Mouse (Mus musculus): ENCODE measurements around the gene Ets2. TPM values are rescaled to one million over a fixed set of nuclear protein-coding genes. Genes with fewer than 3 reads are reported as not detected.

Ets2 gene
- polyA plus RNA-seq, 1 experiment from 2014 or later, result 9.3 TPM

DNA sequence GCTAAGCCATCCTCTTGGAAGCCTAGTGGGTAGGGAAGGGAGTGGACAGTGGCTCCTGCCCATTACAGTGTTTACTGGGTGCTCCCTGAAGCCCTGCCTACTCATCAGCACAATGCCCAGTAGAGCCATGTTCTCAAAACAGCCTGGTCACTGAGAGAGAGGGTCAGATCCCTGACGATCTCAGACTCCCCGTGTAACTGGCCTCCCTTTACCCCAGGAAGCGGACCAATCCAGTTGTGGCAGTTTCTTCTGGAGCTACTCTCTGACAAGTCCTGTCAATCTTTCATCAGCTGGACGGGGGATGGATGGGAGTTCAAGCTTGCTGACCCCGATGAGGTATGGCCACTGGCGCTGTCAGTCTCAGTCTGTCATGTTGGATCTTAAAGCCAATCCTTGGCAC lies 15.8 kb downstream of the Ets2 start:
- Histone ChIP-seq H3K4me3 (no peak overlapping the region), H3K36me3 (ENCODE audit: poor library complexity, severe bottlenecking) (peaks cover 64% of the 10 kb centered on the region), H3K27me3 (no peaks in the 10 kb centered on the region), H3K9ac (no peak overlapping the region), H3K4me1 (no peaks in the 10 kb centered on the region), H3K4me2 (no peak overlapping the region), H3K9me3 (replicated peaks) (no peaks in the 10 kb centered on the region; the same call in 1 of the 2 replicates), H3K27ac (no peak overlapping the region)
- ATAC-seq, result no peak
- 95% methylated on average over 6 of the region's 6 CpGs for WGBS

DNA sequence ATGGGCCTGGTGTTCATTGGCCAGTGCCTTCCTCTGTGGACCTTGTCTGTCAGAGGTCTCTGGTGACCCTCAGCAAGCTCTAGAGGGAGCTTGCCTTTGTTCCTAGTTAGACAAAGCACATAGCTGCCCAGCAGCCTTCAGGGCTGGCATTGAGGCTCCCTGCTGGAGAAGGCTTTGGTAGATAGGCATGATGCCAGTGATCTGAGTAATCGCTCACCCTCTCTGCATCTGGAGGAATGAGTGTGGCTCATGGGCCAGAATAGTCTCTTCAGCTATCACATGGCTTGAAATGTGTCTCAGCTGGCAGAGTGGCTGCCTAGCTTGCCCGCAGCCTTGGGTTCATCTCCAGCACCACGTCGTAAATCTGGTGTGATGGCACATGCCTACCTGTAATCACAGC lies 16.2 kb downstream of the Ets2 start:
- no peak overlapping the region for H3K4me2 ChIP-seq
- no peak overlapping the region for H3K9ac ChIP-seq
- H3K27ac ChIP-seq, result no peak overlapping the region
- ATAC-seq, result no peak
- peaks cover 64% of the 10 kb centered on the region for H3K36me3 ChIP-seq (ENCODE audit: poor library complexity, severe bottlenecking)
- no peaks in the 10 kb centered on the region for H3K27me3 ChIP-seq
- no peak overlapping the region for H3K4me3 ChIP-seq
- H3K4me1 ChIP-seq, result no peaks in the 10 kb centered on the region
- WGBS, result 98% methylated on average over 4 of the region's 4 CpGs
- H3K9me3 ChIP-seq (replicated peaks), result no peaks in the 10 kb centered on the region; the same call in 1 of the 2 replicates

DNA sequence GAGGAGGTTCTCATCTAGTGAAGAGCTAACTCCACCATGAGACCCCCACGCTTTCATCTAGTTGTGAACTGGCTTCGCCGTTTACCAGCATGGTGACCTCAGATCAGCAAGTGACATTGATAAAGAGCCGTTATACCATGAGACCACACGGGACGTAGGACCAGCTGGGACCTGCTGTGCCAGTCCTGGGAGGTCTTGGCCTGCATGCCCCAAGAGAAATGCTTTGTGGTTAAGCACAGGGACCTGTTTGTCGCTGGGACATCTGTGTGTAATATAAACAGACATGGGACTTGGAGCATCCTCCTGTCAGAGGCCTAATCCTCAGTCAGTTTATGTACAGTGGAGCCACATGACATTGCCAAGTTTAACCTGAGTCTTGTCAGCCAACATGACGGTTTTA lies 18.7 kb downstream of the Ets2 start:
- no peak overlapping the region for H3K4me2 ChIP-seq
- H3K4me3 ChIP-seq, result no peak overlapping the region
- H3K27ac ChIP-seq, result no peak overlapping the region
- no peaks in the 10 kb centered on the region for H3K27me3 ChIP-seq
- WGBS, result 92% methylated on average over 8 of the region's 8 CpGs
- H3K36me3 ChIP-seq (ENCODE audit: poor library complexity, severe bottlenecking), result peaks cover 46% of the 10 kb centered on the region
- H3K4me1 ChIP-seq, result no peaks in the 10 kb centered on the region
- no peak overlapping the region for H3K9ac ChIP-seq
- no peaks in the 10 kb centered on the region; the same call in 1 of the 2 replicates for H3K9me3 ChIP-seq (replicated peaks)
- ATAC-seq, result no peak

DNA sequence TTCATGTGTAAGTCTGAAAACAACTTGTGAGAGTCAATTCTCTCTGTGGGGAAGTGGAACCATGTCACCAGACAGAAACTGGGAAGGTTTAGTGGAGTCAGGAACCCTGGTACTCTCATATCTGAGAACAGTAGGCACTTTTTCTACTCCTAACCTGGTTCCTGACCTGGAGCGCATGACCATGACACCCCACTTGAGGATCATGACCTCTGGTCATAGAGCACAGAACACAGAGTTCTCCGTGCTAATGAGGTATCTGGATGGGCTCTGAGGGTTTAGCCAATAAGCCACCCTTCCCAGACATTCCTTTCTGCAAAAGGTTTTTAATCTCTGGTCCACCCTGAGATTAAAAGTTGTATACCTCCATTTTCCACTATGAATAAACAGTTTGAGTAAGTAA lies 22.4 kb downstream of the Ets2 start:
- H3K4me1 ChIP-seq, result no peaks in the 10 kb centered on the region
- WGBS, result 90% methylated on average over 2 of the region's 2 CpGs
- ATAC-seq, result no peak
- no peak overlapping the region for H3K4me3 ChIP-seq
- no peak overlapping the region for H3K4me2 ChIP-seq
- peaks cover 11% of the 10 kb centered on the region for H3K36me3 ChIP-seq (ENCODE audit: poor library complexity, severe bottlenecking)
- H3K27me3 ChIP-seq, result no peaks in the 10 kb centered on the region
- H3K27ac ChIP-seq, result no peak overlapping the region
- no peak overlapping the region for H3K9ac ChIP-seq
- no peaks in the 10 kb centered on the region; the same call in 1 of the 2 replicates for H3K9me3 ChIP-seq (replicated peaks)

DNA sequence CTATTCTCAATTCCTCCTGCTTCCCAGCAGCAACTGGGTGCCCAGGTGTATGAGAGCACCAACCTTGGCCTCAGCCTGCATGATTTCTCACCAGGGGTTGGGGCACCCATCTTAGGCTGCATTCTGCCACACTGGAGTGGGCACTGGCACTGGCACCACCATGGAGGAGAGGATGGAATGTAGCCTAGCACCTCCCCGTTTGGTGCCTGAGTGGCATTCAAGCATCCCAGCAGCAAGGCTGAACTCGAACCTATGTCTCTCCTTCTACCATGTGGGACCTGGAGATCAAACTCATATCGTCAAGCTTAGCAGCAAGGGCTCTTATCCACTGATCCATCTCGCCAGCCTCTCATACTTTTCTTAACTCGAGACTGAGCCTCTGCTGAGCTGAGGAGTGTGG lies 22.9 kb downstream of the Ets2 start:
- no peaks in the 10 kb centered on the region for H3K4me1 ChIP-seq
- H3K4me3 ChIP-seq, result no peak overlapping the region
- H3K9me3 ChIP-seq (replicated peaks), result no peaks in the 10 kb centered on the region; the same call in 1 of the 2 replicates
- ATAC-seq, result no peak
- no peak overlapping the region for H3K9ac ChIP-seq
- WGBS, result 82% methylated on average over 5 of the region's 5 CpGs
- no peaks in the 10 kb centered on the region for H3K27me3 ChIP-seq
- H3K4me2 ChIP-seq, result no peak overlapping the region
- peaks cover 10% of the 10 kb centered on the region for H3K36me3 ChIP-seq (ENCODE audit: poor library complexity, severe bottlenecking)
- H3K27ac ChIP-seq, result no peak overlapping the region

DNA sequence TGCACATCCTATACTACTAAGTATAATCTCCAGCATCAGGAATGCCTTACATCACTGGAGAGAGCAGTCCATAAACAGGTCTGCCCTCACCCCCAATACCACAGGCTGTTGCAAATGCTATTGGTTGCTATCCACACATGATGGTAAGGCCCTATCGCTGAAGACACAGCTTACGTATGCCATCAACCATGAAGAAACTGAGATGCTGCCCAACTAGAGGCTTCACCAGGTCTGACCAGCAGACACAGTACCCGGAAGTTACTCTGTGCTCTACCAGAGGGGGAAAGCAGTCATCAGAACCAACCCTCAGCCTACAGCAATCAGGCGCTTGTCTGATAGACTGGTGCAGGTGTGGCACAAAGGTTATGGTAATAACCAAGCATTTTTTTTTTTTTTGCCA lies 24.9 kb downstream of the Ets2 start:
- Histone ChIP-seq H3K4me2 (no peak overlapping the region), H3K4me3 (no peak overlapping the region), H3K36me3 (ENCODE audit: poor library complexity, severe bottlenecking) (no peaks in the 10 kb centered on the region), H3K4me1 (no peaks in the 10 kb centered on the region), H3K27ac (no peak overlapping the region), H3K27me3 (no peaks in the 10 kb centered on the region), H3K9ac (no peak overlapping the region), H3K9me3 (replicated peaks) (no peaks in the 10 kb centered on the region)
- ATAC-seq, result no peak
- 88% methylated on average over 4 of the region's 4 CpGs for whole genome bisulfite sequencing

DNA sequence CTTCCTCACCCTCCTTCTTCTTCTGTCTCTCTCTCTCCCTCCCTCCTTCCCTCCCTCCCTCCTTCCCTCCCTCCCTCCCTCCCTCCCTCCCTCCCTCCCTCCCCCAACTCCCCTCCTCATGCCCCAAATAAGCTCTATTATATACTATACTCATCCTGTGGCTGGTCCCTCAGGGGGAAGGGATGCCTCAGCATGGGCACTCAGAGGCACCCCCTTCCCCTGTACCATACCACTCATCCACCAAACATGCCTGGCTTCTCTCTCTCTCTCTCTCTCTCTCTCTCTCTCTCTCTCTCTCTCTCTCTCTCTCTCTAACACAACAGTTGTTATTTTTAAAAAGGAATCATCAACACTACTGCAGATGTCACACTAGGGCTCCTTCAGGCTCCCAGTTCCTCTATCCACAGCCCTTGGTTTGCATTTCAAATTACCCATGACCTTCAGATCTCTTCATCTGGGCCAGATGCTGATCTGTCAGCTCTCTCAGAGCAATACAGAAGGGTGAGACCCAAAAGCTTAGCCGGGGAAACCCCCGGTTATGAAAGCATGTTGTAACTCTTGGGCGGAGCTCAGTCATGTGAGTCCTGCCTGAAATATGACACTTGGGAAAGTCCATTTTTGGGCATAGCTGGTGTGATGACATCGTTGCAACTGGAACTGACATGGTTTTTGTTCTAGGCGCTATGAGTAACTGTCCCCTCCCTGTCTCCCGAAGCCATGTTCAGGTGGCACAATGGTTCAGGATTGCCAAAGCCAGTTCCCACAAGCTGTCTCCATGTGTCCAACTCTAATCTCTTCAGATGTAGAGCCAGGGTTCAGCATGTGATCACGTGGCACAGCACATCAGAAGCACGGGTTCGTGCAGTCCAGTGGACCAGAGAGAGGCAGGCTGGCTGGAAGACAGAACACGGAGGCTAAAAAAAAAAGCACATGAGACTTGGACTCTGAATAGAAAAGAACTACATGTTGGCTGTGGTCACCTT lies 26.9 kb downstream of the Ets2 start:
- ATAC-seq, result no peak
- no peak overlapping the region for H3K27ac ChIP-seq
- no peaks in the 10 kb centered on the region for H3K36me3 ChIP-seq (ENCODE audit: poor library complexity, severe bottlenecking)
- H3K4me1 ChIP-seq, result no peaks in the 10 kb centered on the region
- H3K4me2 ChIP-seq, result no peak overlapping the region
- no peak overlapping the region for H3K4me3 ChIP-seq
- H3K27me3 ChIP-seq, result no peaks in the 10 kb centered on the region
- WGBS, result 78% methylated on average over 10 of the region's 10 CpGs
- no peaks in the 10 kb centered on the region for H3K9me3 ChIP-seq (replicated peaks)
- no peak overlapping the region for H3K9ac ChIP-seq

DNA sequence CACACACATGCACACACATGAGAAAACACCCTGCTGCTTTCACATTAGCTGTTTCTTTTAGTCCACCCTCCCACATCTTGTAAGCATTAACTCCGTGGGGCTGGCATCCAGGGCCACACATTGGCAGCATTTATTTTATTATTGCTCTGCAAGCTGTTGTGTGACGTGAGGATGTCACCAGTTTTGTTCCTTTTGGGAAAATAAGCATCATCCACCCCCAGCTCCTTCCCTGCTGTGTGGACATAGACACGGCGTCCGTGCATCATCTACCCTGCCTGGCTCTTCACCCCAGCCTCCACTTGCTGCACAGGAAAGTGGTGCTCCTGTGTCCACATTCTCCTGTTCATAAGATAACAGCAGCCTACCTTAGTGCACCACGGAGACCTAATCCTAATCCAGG lies 27.9 kb downstream of the Ets2 start:
- no peak for ATAC-seq
- 81% methylated on average over 6 of the region's 6 CpGs for WGBS
- Histone ChIP-seq H3K9me3 (replicated peaks) (no peaks in the 10 kb centered on the region), H3K4me3 (no peak overlapping the region), H3K27me3 (no peaks in the 10 kb centered on the region), H3K4me1 (no peaks in the 10 kb centered on the region), H3K36me3 (ENCODE audit: poor library complexity, severe bottlenecking) (no peaks in the 10 kb centered on the region), H3K9ac (no peak overlapping the region), H3K4me2 (no peak overlapping the region), H3K27ac (no peak overlapping the region)

DNA sequence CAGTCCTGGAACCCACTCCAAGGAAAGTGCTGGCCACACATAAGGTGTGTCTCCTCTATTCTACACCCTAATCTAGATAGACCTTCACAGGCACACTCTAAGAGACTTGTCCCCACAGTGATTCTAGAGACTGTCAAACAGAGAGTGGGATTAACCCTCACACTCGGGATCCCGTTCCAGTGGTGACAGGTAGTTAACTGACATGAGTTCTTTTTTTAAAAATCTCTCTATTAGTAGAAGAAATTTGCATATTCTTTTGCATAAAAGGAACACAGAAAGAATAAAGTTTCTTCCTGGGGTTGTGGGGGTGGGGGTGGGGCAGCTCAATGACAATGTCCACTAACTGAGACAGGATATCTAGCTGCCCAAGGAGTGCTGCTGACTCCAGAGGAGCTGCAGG lies 32.9 kb downstream of the Ets2 start:
- Histone ChIP-seq H3K27me3 (no peaks in the 10 kb centered on the region), H3K9ac (no peak overlapping the region), H3K4me3 (no peak overlapping the region), H3K4me1 (no peaks in the 10 kb centered on the region), H3K27ac (no peak overlapping the region), H3K4me2 (no peak overlapping the region), H3K9me3 (replicated peaks) (no peaks in the 10 kb centered on the region), H3K36me3 (ENCODE audit: poor library complexity, severe bottlenecking) (no peaks in the 10 kb centered on the region)
- ATAC-seq, result no peak
- WGBS, result 56% methylated on average over 2 of the region's 2 CpGs

DNA sequence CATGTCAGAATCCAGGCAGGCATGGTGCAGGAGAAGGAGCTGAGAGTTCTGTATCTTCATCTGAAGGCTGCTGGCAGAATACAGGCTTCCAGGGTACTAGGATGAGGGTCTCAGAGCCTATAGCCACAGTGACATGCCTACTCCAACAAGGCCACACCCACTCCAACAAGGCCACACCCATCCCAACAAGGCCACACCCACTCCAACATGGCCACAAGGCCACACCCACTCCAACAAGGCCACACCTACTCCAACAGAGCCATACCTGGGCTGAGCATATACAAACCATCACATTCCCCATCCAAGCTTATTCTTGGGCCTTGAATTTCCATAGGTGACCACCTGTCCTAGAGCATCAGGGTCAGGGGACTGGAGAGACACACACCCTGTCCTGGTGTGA lies 34.2 kb downstream of the Ets2 start:
- peaks cover under 1% of the 10 kb centered on the region; the same call in 1 of the 2 replicates for H3K4me1 ChIP-seq
- no peak overlapping the region for H3K9ac ChIP-seq
- no peak overlapping the region for H3K4me3 ChIP-seq
- no peak for ATAC-seq
- H3K4me2 ChIP-seq, result no peak overlapping the region
- no peak overlapping the region for H3K27ac ChIP-seq
- no peaks in the 10 kb centered on the region for H3K36me3 ChIP-seq (ENCODE audit: poor library complexity, severe bottlenecking)
- no peaks in the 10 kb centered on the region for H3K27me3 ChIP-seq
- no peaks in the 10 kb centered on the region for H3K9me3 ChIP-seq (replicated peaks)

DNA sequence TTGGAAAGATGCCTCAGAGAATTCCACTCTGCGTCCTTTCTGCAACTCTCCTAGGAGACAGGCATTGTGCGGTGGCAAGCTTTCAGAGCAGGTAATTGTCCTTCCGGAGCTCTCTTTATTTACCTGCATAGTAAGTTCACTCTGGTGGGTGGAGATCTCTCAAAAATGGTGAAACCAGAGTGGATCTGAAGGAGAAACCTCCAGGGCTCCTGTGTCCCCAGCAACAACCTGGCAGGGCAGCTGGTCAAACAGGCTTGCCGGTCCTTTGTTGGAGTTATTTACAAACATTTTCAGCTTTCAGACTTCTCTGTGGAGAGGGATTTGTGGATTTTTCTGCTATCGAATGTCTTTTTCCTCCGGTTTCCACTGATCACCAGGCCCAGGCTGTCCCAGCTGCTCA lies 34.6 kb downstream of the Ets2 start:
- no peak overlapping the region for H3K4me3 ChIP-seq
- no peak overlapping the region for H3K4me2 ChIP-seq
- H3K36me3 ChIP-seq (ENCODE audit: poor library complexity, severe bottlenecking), result no peaks in the 10 kb centered on the region
- peaks cover 4% of the 10 kb centered on the region; the same call in 1 of the 2 replicates for H3K4me1 ChIP-seq
- H3K9me3 ChIP-seq (replicated peaks), result no peaks in the 10 kb centered on the region
- no peak for ATAC-seq
- 92% methylated on average over 6 of the region's 6 CpGs for whole genome bisulfite sequencing
- no peak overlapping the region for H3K9ac ChIP-seq
- no peaks in the 10 kb centered on the region for H3K27me3 ChIP-seq
- no peak overlapping the region for H3K27ac ChIP-seq

DNA sequence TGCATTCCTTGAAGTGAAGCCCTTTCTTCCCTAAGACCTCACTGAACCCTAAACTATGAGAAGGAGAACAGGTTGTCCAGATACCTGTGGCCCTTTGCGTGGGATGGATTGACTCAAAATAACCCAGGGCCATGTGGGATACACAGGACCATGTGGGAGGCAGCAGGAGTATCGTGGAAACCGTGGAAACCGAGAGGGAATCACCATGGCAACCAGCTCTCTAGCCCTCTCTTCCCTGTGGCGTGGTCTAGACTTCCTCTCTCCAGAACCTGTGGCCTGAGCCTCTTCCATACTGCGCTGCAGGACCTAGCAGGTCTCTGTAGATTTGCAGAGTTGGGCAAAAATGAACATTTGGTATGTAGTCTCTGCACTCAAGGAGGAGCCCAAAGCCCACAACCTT lies 37.6 kb downstream of the Ets2 start:
- H3K36me3 ChIP-seq (ENCODE audit: poor library complexity, severe bottlenecking), result no peaks in the 10 kb centered on the region
- ATAC-seq, result no peak
- 50% methylated on average over 6 of the region's 6 CpGs for WGBS

More for the DNA sequence above, 37.6 kb downstream of the Ets2 start:
- H3K27ac ChIP-seq, result no peak overlapping the region
- no peaks in the 10 kb centered on the region for H3K9me3 ChIP-seq (replicated peaks)
- no peak overlapping the region for H3K4me3 ChIP-seq
- H3K9ac ChIP-seq, result no peak overlapping the region
- H3K4me2 ChIP-seq, result no peak overlapping the region
- H3K27me3 ChIP-seq, result no peaks in the 10 kb centered on the region
- H3K4me1 ChIP-seq, result peaks cover 5% of the 10 kb centered on the region; the same call in 1 of the 2 replicates
